Mouse (Mus musculus): ENCODE measurements around the gene Brd3os. TPM values are rescaled to one million over a fixed set of nuclear protein-coding genes. Genes with fewer than 3 reads are reported as not detected.
A peak's percentile ranks its signal among the peaks of the same experiment; 100 is the strongest.

Brd3os gene
- total and polyA plus RNA-seq, 2 experiments from 2014 or later: 30.9 to 39.7 TPM

DNA sequence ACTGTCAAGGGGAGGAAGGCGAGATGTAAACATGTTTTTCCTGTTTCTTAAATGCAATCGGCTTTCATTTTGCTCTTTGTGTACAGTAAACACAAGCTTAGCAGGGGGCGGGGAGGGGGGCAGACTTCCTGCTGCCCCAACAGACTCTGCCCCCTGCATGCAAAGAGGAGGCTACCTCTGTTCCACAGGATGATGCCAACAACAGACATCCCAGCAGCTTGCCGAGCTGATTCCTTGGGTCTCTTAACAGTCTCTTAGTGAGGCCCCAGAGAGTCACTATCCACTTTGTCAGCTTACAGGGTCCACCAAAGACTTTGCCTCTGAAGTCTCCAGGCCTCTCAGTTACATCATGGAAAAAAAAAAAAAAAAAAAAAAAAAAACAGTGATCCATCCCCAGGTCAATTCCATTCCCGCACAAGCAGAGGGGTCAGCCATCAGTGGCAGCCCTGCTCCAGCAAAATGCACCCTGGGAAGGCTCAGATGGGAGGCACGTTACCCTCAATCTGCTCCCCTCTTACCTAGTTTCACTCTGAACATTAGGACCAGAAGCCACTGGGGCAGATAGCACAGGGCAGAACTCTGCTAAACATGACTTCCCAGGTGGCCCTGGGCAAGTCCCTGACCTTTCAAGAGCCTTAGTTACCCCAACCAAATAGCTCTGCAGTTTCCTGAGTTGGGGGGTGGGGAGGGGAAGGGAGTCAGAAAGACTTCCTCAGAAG, 37.6 kb upstream of the Brd3os start:
- ATAC-seq (no peak), DNase-seq (ENCODE audit: low spot score) (no peak)
- H3K36me3 ChIP-seq (ENCODE audit: insufficient read depth, low read length): no peaks in the 10 kb centered on the region
- H3K4me2 ChIP-seq (ENCODE audit: low read depth, low read length): no peak overlapping the region
- H3K4me1 ChIP-seq (ENCODE audit: insufficient read depth, low read length): no peaks in the 10 kb centered on the region
- no peak for TF ChIP-seq CTCF (IDR thresholded peaks at IDR 0.05; ENCODE audit: low read depth)
- H3K4me3 ChIP-seq (ENCODE audit: low read length): no peak overlapping the region
- H3K9me3 ChIP-seq (ENCODE audit: low read length): no peaks in the 10 kb centered on the region
- no peak overlapping the region for H3K9ac ChIP-seq (replicated peaks; ENCODE audit: low read length)
- H3K27me3 ChIP-seq (ENCODE audit: insufficient read depth, low read length): no peaks in the 10 kb centered on the region
- no peak overlapping the region for H3K27ac ChIP-seq
- WGBS: 44% methylated on average over 6 of the region's 6 CpGs

DNA sequence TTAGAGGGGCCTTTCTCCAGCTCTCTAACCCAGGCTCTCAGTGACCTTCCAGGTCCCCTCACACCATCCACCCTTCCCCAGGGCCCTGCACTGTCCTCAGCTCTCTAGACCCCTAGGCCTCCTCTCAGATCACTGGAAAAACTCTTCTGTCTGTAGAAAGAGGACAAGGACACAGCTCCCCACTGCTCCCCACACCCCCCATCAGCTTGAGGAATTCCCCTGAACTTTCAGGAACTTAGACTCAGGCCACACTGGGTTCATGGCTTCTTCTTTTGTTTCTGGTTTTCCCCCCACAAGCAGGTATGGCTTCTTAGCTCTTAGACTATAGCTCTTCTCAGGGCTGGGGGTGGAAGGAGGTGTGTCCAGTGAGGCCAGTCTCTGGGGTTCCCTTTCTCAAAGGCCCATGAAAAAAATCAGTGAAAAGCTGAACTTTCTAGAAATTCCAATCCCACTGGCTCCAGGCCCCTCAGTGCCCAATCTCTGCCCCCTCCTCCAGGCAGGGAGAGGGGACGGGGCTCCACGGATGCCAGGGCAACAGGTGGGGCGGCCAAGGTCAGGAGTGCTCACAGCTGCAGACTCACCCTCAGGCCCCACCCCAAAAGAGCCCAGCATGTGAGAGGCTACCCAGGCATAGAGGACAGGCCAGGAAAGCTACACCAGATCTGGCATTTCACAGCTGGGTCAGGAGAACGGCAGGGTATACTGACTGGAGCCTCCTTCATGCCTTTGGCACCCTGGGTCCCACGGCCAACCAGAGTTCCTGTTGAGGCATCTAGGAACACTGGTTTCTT, 36.8 kb upstream of the Brd3os start:
- no peak overlapping the region for H3K27ac ChIP-seq
- H3K4me2 ChIP-seq (ENCODE audit: low read depth, low read length): no peak overlapping the region
- TF ChIP-seq CTCF (IDR thresholded peaks at IDR 0.05; ENCODE audit: low read depth): no peak
- H3K4me1 ChIP-seq (ENCODE audit: insufficient read depth, low read length): no peaks in the 10 kb centered on the region
- WGBS: 55% methylated on average over 5 of the region's 5 CpGs
- no peak overlapping the region for H3K9ac ChIP-seq (replicated peaks; ENCODE audit: low read length)
- DNase-seq (ENCODE audit: low spot score) (no peak), ATAC-seq (no peak)
- no peaks in the 10 kb centered on the region for H3K27me3 ChIP-seq (ENCODE audit: insufficient read depth, low read length)
- H3K36me3 ChIP-seq (ENCODE audit: insufficient read depth, low read length): no peaks in the 10 kb centered on the region
- H3K4me3 ChIP-seq (ENCODE audit: low read length): no peak overlapping the region
- no peaks in the 10 kb centered on the region for H3K9me3 ChIP-seq (ENCODE audit: low read length)

DNA sequence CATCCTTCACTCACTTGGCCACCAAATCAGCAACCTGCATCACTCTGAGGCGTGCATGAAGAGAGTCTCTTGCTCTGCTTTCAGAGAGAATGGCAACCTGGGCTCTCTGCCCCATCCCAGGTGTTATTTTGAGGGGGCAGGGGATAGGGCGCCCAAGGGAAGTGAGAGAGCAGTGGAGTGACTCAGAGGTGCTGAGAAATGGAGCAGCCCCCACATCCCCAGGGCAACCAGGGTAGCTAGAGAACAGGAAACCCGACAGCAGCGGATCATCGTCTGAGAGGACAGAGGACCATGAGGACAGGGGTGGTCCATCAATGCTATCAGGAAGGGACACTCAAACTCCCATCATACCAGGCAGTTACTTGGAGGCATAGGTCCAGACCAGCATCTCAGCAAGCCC, 35.2 kb upstream of the Brd3os start:
- Histone ChIP-seq H3K36me3 (ENCODE audit: insufficient read depth, low read length) (no peaks in the 10 kb centered on the region), H3K9ac (replicated peaks; ENCODE audit: low read length) (no peak overlapping the region), H3K4me3 (ENCODE audit: low read length) (no peak overlapping the region), H3K27me3 (ENCODE audit: insufficient read depth, low read length) (no peaks in the 10 kb centered on the region), H3K4me2 (ENCODE audit: low read depth, low read length) (no peak overlapping the region), H3K27ac (no peak overlapping the region), H3K9me3 (ENCODE audit: low read length) (no peaks in the 10 kb centered on the region), H3K4me1 (ENCODE audit: insufficient read depth, low read length) (peaks cover 6% of the 10 kb centered on the region)
- DNase-seq (ENCODE audit: low spot score): no peak
- TF ChIP-seq CTCF (IDR thresholded peaks at IDR 0.05; ENCODE audit: low read depth): no peak
- WGBS: 92% methylated on average over 5 of the region's 5 CpGs
- no peak for ATAC-seq

DNA sequence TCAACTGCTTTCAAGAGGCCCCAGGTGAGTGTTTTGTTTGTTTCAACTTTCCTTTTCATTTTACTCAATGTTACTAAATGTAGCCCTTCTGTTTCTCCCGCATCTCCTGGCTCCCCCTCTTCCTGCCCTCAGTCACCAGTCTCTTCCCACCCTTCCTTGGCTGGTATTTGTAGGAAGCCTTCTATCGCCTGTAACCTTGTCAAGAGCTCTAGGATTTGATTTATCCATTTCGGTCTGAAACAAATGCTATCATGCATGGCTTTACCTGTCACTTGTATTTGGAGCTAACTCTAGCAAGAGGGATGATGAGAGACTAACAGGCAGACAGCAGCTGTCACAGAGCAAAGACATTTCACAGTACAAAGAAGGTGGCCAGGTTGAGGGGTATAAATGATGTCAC, 33.9 kb upstream of the Brd3os start:
- Histone ChIP-seq H3K36me3 (ENCODE audit: insufficient read depth, low read length) (no peaks in the 10 kb centered on the region), H3K27me3 (ENCODE audit: insufficient read depth, low read length) (no peaks in the 10 kb centered on the region), H3K4me1 (ENCODE audit: insufficient read depth, low read length) (peaks cover 14% of the 10 kb centered on the region), H3K4me3 (ENCODE audit: low read length) (no peak overlapping the region), H3K9me3 (ENCODE audit: low read length) (no peaks in the 10 kb centered on the region), H3K27ac (no peak overlapping the region), H3K4me2 (ENCODE audit: low read depth, low read length) (no peak overlapping the region), H3K9ac (replicated peaks; ENCODE audit: low read length) (no peak overlapping the region)
- TF ChIP-seq CTCF (IDR thresholded peaks at IDR 0.05; ENCODE audit: low read depth): no peak
- 66% methylated on average over 3 of the region's 3 CpGs for WGBS
- ATAC-seq (no peak), DNase-seq (ENCODE audit: low spot score) (no peak)

DNA sequence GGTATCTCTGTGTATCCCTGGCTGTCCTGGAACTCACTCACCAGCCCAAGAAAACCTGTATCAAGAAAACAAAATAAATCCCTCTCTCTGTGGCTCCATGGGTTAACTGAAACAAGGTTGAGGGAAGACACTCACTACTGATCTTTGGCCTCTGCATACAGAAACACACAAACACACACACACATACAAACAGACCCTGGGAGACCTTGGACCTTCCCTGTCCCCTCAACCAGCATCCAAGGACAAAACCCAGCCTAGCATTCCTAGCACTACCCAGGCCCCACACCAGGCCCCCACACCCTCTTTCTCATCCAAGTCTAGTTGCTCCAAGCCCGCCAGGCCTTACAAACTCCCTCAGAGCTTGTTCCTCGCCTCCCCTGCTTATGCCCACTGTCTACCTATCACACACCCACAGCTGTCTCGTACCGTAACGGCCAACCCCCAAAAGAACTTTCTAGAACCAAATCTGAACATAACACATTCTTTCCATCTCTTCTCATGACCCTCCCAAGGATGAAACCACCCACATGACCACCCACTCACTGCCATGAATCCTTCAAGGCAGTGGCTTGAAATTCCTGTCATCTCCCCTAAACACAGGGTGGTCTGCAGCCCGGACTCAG, 31.5 kb upstream of the Brd3os start:
- TF ChIP-seq CTCF (IDR thresholded peaks at IDR 0.05; ENCODE audit: low read depth): no peak
- Histone ChIP-seq H3K9me3 (ENCODE audit: low read length) (no peaks in the 10 kb centered on the region), H3K27me3 (ENCODE audit: insufficient read depth, low read length) (no peaks in the 10 kb centered on the region), H3K4me1 (ENCODE audit: insufficient read depth, low read length) (peaks cover 28% of the 10 kb centered on the region), H3K36me3 (ENCODE audit: insufficient read depth, low read length) (no peaks in the 10 kb centered on the region), H3K4me2 (ENCODE audit: low read depth, low read length) (no peak overlapping the region), H3K9ac (replicated peaks; ENCODE audit: low read length) (no peak overlapping the region), H3K4me3 (ENCODE audit: low read length) (no peak overlapping the region), H3K27ac (no peak overlapping the region; the same call in 1 of the 2 replicates)
- no peak for DNase-seq (ENCODE audit: low spot score)
- 87% methylated on average over 6 of the region's 6 CpGs for WGBS
- ATAC-seq: no peak

DNA sequence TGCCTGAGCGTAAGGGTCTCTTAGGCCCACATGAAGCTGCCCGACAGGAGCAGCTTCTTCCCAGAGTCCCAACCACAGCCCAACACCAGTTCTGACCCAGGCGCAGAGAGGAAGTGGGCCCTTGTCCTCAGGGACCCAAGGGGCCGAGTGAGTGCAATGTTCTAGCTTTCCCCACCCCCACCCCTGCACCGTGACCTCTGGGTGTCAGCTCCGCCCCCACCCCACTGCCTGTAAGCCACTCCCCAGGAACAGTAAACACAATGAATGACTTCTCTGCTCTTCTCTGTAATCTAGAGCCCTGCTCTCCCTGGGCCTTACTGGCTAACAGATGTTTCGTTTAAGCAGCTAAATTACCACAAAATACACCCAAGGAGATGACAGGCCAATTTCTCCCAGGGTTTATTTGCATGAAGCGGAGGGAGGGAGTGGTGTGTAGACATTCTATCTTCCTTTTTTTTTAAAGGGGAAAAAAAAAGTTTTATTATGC, 30.4 kb upstream of the Brd3os start:
- no peak for ATAC-seq
- Histone ChIP-seq H3K27me3 (ENCODE audit: insufficient read depth, low read length) (no peaks in the 10 kb centered on the region), H3K27ac (peak overlapping the region; percentile 12; the same call in 1 of the 2 replicates), H3K36me3 (ENCODE audit: insufficient read depth, low read length) (no peaks in the 10 kb centered on the region), H3K9ac (replicated peaks; ENCODE audit: low read length) (no peak overlapping the region), H3K4me2 (ENCODE audit: low read depth, low read length) (no peak overlapping the region), H3K4me3 (ENCODE audit: low read length) (no peak overlapping the region), H3K4me1 (ENCODE audit: insufficient read depth, low read length) (peaks cover 28% of the 10 kb centered on the region), H3K9me3 (ENCODE audit: low read length) (no peaks in the 10 kb centered on the region)
- WGBS: 23% methylated on average over 8 of the region's 8 CpGs
- TF ChIP-seq CTCF (IDR thresholded peaks at IDR 0.05; ENCODE audit: low read depth): no peak
- DNase-seq (ENCODE audit: low spot score): no peak
